Comparison of ENCODE assay signal across 26 mouse cellular contexts in the genomic region with DNA sequence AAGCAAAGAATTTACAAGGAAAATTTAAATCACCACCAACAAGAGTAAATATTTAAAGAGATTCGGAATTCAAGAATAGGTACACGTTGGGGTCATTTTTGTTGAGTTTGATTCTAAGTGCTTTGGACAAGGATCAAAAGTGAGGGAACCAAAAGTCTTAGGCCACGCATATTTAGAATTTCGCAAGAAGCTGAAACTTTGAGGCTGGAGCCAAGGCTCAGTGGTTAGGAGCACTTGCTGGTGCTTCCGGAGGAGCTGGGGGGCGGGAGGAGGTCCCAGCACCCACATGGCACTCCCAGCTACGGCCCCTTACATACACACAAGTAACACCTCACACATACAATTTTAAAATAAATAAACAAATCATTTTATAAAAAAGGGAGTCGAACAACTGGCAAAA. TPM values are rescaled to one million over a fixed set of nuclear protein-coding genes. Genes with fewer than 3 reads are reported as not detected.
"Had no signal": no experiment of that assay in that cellular context is flagged by ENCODE, and none has a peak within 500 bp of the region (broad histone marks: within the 10 kb centered on the region; RNA-seq: fewer than 3 reads in every experiment).

No protein-coding gene starts in this region.

- H3K36me3 ChIP-seq: liver, embryonic 13.5 days had no signal

- H3K4me1 ChIP-seq: kidney, embryonic 15.5 days; limb, embryonic 12.5 days; limb, embryonic 15.5 days; midbrain, embryonic 10.5 days; midbrain, embryonic 13.5 days; neural tube, embryonic 13.5 days; stomach, embryonic 15.5 days had no signal

- H3K9me3 ChIP-seq: kidney, embryonic 15.5 days; limb, embryonic 12.5 days; limb, embryonic 15.5 days; liver, embryonic 13.5 days; midbrain, embryonic 10.5 days; midbrain, embryonic 13.5 days; neural tube, embryonic 13.5 days; stomach, embryonic 15.5 days had no signal

- ATAC-seq: lung, postnatal 0 days; midbrain, embryonic 13.5 days; midbrain, embryonic 16.5 days had no signal

- H3K4me3 ChIP-seq: kidney, embryonic 15.5 days; limb, embryonic 12.5 days; limb, embryonic 15.5 days; liver, embryonic 13.5 days; midbrain, embryonic 10.5 days; midbrain, embryonic 13.5 days; myocyte; neural tube, embryonic 13.5 days; stomach, embryonic 15.5 days had no signal

- H3K27me3 ChIP-seq: kidney, embryonic 15.5 days; limb, embryonic 12.5 days; limb, embryonic 15.5 days; liver, embryonic 13.5 days; midbrain, embryonic 13.5 days; neural tube, embryonic 13.5 days; stomach, embryonic 15.5 days had no signal

- H3K27ac ChIP-seq: kidney, embryonic 15.5 days; limb, embryonic 12.5 days; limb, embryonic 15.5 days; liver, embryonic 13.5 days; midbrain, embryonic 10.5 days; midbrain, embryonic 13.5 days; neural tube, embryonic 13.5 days; stomach, embryonic 15.5 days had no signal

- DNase-seq: kidney, adult 11 months; kidney, adult 8-10 months; kidney, postnatal 10 days; kidney, postnatal 36 days; left cerebral cortex, postnatal 4 days; liver, embryonic 13.5 days; lung, embryonic 14.5 days; retina, postnatal 1 day; right cerebral cortex, postnatal 25 days; spleen, adult 18-20 months; thymus, postnatal 25 days had no signal

RNA-seq across cellular contexts. Expression of a gene that starts 20.5 kb away (rescaled TPM):
- total RNA-seq: layer of hippocampus, postnatal 14 days; left cerebral cortex, adult 8-10 months; left cerebral cortex, postnatal 14 days; left cerebral cortex, postnatal 4 days; monocyte, adult 5-6 weeks had no signal
- polyA plus RNA-seq: kidney, embryonic 15.5 days; limb, embryonic 15.5 days; liver, embryonic 13.5 days; liver, embryonic 16.5 days; lung, embryonic 14.5 days; lung, postnatal 0 days; midbrain, embryonic 13.5 days; midbrain, embryonic 16.5 days; myocyte; neural tube, embryonic 13.5 days; stomach, embryonic 15.5 days had no signal
